Mouse (Mus musculus) ovary, postnatal 36 days (tissue): ENCODE measurements at regions not wholly inside any gene's neighbourhood (a gene's known extent, or its start where the extent isn't known, plus 50 kb on each side); places are given as distances from the start of the nearest gene placed in this dataset.

Source experiments
- DNase-seq: peaks from one replicate; pipeline ENCODE4 v3.0.0; 2022; ENCODE audit warnings: low spot score, mixed read lengths

- DNase-seq, result no peak
These were observed 77.5 kb upstream of the Tiam2 start for GRCm38 (mm10) chr17:3248875-3249274.

GRCm38 (mm10) chr17:3249320-3249719 lies 77.1 kb upstream of the Tiam2 start:
- DNase-seq, result no peak

- no peak for DNase-seq
These were observed 75.2 kb upstream of the Tiam2 start for GRCm38 (mm10) chr17:3251176-3251575.

- DNase-seq, result no peak
These were observed 74.4 kb upstream of the Tiam2 start for GRCm38 (mm10) chr17:3251966-3252365.

GRCm38 (mm10) chr17:3253508-3254176 lies 72.7 kb upstream of the Tiam2 start:
- peak; percentile 24 for DNase-seq

- DNase-seq, result no peak
These were observed 69.6 kb upstream of the Tiam2 start for GRCm38 (mm10) chr17:3256765-3257164.

GRCm38 (mm10) chr17:3258811-3259510 lies 67.4 kb upstream of the Tiam2 start:
- no peak for DNase-seq

GRCm38 (mm10) chr17:3260796-3261195 lies 65.6 kb upstream of the Tiam2 start:
- DNase-seq, result no peak

- peak; percentile 79 for DNase-seq
These were observed 53.0 kb upstream of the Tiam2 start for GRCm38 (mm10) chr17:3273108-3274091.

- no peak for DNase-seq
These were observed 51.7 kb upstream of the Tiam2 start for GRCm38 (mm10) chr17:3274449-3275285.
